Mouse (Mus musculus) urinary bladder, adult 18-20 months (tissue): Measurements from ENCODE around the gene Tnpo3.
A peak's percentile ranks its signal among the peaks of the same experiment; 100 is the strongest.

ENCODE experiments used
- DNase-seq, 2 experiments: peaks; one replicate each; pipeline ENCODE4 v3.0.0; 2022; ENCODE audit warnings: low spot score in 2 of 2, mixed read lengths in 2 of 2

The Tnpo3 gene

DNA sequence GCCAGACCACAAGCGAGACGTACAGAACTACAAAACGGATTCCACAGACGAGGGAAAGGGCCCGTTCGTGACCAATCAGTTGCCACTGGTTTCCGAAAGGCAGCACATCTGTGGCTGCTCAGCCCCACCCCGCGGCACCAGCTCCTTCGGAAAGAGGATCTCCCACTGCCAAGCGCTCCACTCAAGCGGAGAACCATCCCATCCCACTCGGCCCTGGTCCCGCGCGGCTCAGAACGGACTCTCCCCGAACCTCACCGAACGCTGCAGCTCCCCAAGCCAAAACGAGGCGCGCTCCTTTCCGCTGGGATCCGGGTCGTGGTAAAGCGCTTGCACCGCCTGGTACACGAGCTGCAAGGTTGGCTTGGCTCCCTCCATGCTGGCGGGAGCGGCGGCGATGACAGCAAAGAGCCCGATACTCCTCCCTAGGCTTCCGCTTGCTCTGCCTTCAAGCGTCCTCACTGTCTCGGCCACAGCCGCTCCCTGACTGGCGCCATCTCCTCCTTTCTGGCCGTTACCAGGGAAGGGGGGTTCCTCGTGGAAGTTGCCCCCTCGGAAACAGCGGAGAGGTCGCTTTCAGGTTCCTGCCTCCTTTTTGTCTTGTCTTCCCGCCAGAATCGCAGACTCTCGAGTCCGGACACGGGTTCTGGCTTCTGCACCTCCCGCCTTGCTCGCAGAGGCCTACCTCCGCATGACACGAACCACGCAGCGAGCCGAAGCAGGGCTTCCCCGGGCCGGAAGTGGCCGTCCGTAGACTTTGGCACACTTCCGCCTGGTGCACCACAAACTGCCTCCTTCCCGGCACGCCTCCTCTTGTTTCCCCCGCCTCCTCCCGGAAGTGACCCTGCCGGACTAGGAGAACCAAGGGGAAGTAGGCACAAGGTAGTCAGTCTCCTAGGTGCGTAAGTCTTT is at the start of gene Tnpo3:
Gene Tnpo3, minus strand, starts transcription at position 777 of the 909 bp plus-strand sequence.
- DNase-seq = peak; percentile 89 to 91

DNA sequence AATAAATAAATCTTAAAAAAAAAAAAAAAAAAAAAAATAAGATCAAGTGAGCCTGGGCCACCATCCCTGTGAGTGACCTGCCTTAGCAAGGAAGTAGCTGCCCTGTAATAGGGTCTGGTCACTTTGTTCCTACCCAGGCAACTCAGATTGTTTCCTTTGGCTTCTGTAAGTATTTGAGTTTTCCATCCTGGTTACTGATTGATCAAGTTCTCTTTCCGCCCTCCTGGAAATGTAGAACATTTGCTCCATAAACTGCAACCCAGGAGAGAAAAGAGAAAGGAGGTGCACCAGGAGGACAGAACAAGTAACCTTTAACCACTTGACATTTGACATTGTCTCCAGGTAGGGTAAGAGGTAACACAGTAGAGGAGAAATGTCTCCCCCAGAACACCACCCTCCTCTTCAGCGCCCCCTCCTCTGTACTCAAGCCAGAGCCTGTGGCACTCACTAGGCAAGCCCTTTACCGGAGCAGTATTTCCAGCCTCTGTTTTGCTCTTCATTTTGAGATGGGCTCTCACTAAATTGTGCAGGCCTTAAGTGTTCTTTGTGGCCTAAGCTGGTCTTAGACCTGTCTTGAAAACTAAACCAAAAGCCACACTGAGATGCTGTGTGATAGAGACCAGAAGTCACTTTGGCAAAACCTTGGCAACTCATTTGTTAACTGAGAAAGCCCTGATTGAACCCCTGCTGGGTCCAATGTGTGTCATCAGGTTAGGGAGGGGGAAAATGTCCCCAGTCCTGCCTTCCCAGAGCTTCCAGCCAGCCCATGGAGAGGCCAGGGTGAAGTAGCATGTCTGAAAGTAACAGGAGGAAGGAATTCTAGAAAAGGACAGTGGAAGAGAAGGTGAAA is 49.2 kb upstream of the Tnpo3 start:
- DNase-seq = no peak

DNA sequence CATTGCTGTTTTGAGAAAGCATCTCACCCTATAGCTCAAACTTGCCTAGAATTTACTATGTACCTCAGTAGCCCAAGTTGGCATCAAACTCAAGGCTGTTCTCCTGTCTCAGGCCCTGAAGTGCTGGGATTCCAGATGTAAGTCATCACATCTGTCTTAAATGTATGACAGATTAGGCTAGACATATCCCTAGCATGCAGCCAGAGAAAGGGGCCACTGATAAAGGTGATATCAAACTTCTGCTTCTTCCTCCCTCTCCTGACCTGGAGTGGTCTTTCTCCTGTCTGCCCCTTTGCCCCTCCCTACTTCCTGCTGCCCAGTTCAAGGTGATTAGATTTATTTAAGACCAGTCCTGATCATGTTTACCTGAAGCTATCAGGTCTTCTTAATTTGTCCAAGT is 43.6 kb upstream of the Tnpo3 start:
- DNase-seq = no peak

DNA sequence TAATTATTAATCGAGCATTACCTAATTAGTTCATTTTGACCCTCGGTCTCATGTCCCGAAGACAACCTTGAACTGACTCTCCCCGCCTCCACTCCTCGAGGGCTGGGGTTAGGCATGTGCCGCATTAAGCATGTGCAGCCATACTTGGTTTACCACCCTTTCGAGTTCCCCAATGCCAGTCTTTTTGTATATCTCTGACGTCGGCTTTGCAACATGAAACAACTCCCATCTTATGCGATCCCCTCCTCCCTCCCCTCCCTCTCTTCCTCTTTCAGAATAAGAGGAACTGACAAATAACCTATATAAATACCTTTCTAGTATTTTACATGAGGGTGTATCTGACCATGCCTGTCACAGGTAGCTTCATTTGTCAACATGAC is 40.5 kb upstream of the Tnpo3 start:
- DNase-seq = peak in 1 of 2 experiments; percentile 4

- DNase-seq = peak; percentile 73 to 77
Measured at GRCm38 (mm10) chr6:29649494-29650169, 39.9 kb upstream of the Tnpo3 start.

- no peak for DNase-seq
Measured at GRCm38 (mm10) chr6:29641816-29642215, 32.1 kb upstream of the Tnpo3 start.

GRCm38 (mm10) chr6:29639580-29640419 is 30.1 kb upstream of the Tnpo3 start:
- no peak for DNase-seq

DNA sequence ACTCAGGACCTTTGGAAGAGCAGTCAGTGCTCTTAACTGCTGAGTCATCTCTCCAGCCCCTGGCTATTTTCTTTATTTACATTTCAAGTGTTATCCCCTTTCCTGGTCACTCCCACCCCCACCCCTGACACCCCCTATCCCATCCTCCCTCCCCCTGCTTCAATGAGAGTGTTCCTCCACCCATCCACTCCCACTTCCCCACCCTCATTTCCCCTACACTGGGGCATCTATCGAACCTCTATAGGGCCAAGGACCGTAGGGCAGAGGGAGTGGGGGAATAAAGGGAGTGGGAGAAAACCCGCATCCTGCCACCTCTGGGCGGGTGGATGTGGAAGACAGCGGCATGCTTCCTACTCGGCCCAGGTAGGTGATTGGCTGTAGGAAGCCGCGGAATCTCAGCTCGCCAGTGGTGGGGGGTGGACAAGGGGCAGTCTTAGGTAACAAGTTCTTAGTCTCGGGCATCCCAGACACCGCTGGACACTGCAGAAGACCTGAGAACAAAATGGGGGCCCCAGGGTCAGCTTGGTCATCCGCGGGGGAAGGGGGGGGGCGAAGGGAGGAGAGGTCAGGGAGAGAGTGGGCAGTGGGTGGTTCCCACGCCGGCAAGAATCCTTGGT is 29.3 kb upstream of the Tnpo3 start:
- DNase-seq = no peak

GRCm38 (mm10) chr6:29637397-29638373 is 28.0 kb upstream of the Tnpo3 start:
- DNase-seq = no peak

DNA sequence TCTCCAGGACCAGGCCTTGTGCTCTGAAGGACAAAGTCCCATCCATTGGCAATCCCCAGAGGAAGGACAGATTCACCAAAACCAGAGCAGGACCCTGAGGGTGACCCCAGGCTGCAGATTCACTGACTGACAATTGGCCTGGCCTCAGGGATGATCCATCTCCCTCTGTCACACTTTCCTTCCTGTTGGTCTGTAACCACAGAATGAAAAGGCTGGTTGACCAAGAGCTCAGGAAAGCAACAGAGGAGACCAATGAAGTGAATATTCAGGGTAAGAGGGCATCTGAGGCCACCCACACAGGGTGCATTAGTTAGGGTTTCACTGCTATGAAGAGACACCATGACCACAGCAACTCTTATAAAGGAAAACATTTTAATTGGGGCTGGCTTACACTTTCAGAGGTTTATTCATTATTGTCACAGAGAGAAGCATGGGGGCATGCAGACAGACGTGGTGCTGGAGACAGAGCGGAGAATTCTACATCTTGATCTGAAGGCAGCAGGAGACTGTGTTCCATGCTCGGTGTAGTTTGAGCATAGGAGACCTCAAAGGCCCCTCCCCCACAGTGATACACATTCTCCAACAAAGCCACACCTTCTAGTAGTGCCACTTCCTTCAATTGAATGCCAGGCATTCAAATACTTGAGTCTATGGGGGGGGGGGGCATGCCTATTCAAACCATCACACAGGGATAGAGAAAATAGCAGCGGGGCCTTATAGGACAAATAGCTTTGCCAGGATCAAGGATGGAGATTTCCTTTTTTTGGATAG is 26.8 kb upstream of the Tnpo3 start:
- DNase-seq = no peak

GRCm38 (mm10) chr6:29634537-29634936 is 24.9 kb upstream of the Tnpo3 start:
- no peak for DNase-seq

DNA sequence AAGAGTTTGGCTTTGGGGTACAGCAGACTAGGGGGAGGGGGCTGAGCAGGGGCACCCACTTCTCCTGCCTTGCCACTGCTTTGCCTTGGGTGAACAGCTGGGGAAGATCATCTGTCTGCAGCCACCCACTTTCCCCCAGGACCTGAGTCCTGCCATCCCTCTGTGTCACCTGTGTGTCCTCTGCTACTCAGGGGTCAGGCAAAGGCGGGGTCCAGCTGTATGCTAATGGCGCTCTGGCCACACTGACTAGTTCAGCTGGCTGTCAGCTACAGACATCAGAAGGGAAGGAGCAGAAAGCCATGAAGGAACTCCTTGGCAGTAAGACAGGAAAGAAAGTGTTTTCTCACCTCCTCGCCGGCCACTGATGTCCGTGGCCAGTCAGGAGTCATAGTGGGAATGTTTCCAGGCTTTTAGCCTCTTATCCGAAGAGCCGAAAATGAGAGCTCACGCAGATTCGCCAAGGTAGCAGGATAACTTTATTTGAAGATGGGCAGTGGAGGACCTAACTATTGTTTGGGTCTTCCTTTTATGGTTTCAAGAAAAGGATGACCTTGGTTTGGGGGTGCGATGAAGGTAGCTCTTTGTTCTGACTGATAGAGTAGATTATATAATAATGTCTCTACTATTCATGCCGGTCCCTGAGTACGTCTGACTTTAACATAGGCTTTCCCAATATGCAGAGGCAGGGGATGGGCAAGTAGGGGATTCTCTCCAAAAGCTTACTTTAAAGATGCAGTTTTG is 23.0 kb upstream of the Tnpo3 start:
- DNase-seq = no peak

DNA sequence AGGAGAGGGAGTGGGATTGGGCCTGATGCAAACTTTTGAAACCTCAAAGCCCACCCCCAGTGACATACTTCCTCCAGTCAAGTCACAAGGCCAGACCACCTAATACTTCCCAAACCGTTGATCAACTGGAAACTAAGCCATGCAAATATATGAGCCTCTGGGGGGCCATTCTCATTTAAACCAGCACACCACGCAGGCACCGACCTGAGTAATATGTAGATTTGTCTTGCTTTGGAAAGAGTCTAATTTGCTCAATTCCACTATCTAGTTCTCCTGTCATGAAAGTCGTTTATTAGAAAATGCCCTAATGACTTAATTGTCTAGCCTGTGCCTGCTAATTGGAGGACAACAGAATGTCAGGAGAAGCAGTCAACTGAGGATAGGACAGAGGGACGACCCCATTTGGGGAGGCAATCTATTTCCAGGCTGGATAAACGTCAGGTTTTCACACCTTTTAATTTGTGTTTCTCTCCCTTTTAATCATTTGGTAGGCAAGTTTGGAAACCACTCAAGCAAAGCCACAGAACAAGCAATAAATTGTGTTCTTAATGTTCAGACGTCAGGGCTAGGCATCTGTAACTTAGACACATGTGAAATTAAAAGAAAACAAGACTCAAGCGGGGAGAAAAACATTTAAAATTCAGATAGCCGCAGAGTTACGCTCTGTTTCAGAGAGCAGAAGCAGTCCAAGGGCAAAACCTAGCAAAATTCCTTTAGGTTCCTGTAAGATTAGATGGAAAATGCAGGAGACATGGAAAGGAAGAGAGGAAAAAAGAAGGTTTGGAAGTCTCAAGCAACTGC is 22.3 kb upstream of the Tnpo3 start:
- no peak for DNase-seq

- no peak for DNase-seq
Measured at GRCm38 (mm10) chr6:29630216-29630615, 20.5 kb upstream of the Tnpo3 start.

DNA sequence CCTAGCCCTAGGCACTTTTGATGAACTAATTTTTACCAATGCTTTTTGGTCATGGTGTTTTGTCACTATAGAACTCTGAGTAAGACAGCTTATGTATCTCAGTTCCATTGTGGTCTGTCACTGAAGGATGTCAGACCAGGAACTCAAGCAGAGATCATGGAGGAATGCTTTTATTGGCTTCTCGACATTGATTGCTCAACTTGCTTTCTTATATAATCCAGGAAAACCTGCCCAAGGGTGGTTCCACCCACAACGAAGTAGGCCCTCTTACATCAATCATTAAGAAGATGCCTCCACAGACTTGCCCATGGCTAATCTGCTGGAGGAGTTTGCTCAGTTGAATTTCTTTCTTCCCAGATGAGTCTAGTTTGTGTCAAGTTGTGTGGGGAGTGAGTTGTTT is 18.1 kb upstream of the Tnpo3 start:
- DNase-seq = no peak

GRCm38 (mm10) chr6:29623857-29624256 is 14.2 kb upstream of the Tnpo3 start:
- DNase-seq = no peak

DNA sequence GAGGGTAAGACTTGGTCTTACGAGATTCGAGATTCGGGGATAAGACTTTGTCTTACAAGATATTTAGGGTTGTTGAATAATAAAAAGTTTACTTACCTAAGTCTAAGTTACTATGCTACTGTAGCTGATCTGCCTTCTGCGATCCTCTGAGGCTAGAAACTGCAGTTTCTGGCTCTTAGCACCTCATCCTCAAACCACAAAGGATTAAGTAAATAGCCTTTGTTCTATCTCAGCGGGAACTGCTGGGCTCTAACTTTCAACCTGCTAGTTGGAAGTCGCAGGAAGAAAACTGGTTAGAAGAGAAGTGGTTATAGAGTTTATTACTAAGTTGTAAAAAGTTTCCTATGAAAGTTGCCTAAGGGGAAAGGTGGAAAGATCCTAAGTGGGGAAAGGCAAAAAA is 12.6 kb upstream of the Tnpo3 start:
- no peak for DNase-seq
